Mouse (Mus musculus): ENCODE measurements around the gene Gm13694.
"Not testable (repeated sequence)": the region's sequence is repeated elsewhere in the genome, so short reads cannot be mapped to it uniquely, and the experiment has no call there.

The Gm13694 gene

GRCm38 (mm10) chr2:83978633-83979032 lies at the start of gene Gm13694:
Gene Gm13694 (plus strand): TSS chr2:83978933.
- not testable (repeated sequence) for DNase-seq

- no peak for DNase-seq
These were observed 49.1 kb upstream of the Gm13694 start for GRCm38 (mm10) chr2:83929478-83930088.

- peak; percentile 77 to 83 for DNase-seq
These were observed 37.8 kb upstream of the Gm13694 start, which contains the start of gene Zswim2 for GRCm38 (mm10) chr2:83940931-83941361. Gene Zswim2 (minus strand): TSS chr2:83941228.

GRCm38 (mm10) chr2:83941378-83941777 lies 37.4 kb upstream of the Gm13694 start:
- DNase-seq = no peak

- DNase-seq = no peak
These were observed 36.9 kb upstream of the Gm13694 start for GRCm38 (mm10) chr2:83941792-83942191.

GRCm38 (mm10) chr2:83955393-83955792 lies 23.3 kb upstream of the Gm13694 start, which contains the start of gene Gm13698:
Gene Gm13698 (plus strand): TSS chr2:83955693.
- not testable (repeated sequence) for DNase-seq

GRCm38 (mm10) chr2:83961203-83961602 lies 17.5 kb upstream of the Gm13694 start, which contains the start of gene Gm13693:
Gene Gm13693 (plus strand): TSS chr2:83961503.
- DNase-seq = not testable (repeated sequence)

- DNase-seq = not testable (repeated sequence)
These were observed 11.7 kb upstream of the Gm13694 start, which contains the start of gene Gm13695 for GRCm38 (mm10) chr2:83967013-83967412. Gene Gm13695 (plus strand): TSS chr2:83967313.

- DNase-seq = not testable (repeated sequence)
These were observed 5.9 kb upstream of the Gm13694 start, which contains the start of gene Gm13696 for GRCm38 (mm10) chr2:83972823-83973222. Gene Gm13696 (plus strand): TSS chr2:83973123.

- not testable (repeated sequence) for DNase-seq
These were observed 5.7 kb downstream of the Gm13694 start, which contains the start of gene Gm13697 for GRCm38 (mm10) chr2:83984443-83984842. Gene Gm13697 (plus strand): TSS chr2:83984743.

GRCm38 (mm10) chr2:83990253-83990652 lies 11.5 kb downstream of the Gm13694 start, which contains the start of gene Gm13691:
Gene Gm13691 (plus strand): TSS chr2:83990553.
- DNase-seq = not testable (repeated sequence)

- DNase-seq = not testable (repeated sequence)
These were observed 15.0 kb downstream of the Gm13694 start for GRCm38 (mm10) chr2:83993639-83994255.

GRCm38 (mm10) chr2:83994526-83994925 lies 15.8 kb downstream of the Gm13694 start:
- DNase-seq = not testable (repeated sequence)

GRCm38 (mm10) chr2:84008913-84009312 lies 30.2 kb downstream of the Gm13694 start:
- peak; percentile 70 to 77 for DNase-seq

GRCm38 (mm10) chr2:84009818-84010217 lies 31.1 kb downstream of the Gm13694 start:
- DNase-seq = no peak

GRCm38 (mm10) chr2:84014572-84014971 lies 35.8 kb downstream of the Gm13694 start:
- no peak for DNase-seq

GRCm38 (mm10) chr2:84016291-84016690 lies 37.6 kb downstream of the Gm13694 start:
- not testable (repeated sequence) for DNase-seq

- peak in 1 of 2 experiments; percentile 9 for DNase-seq
These were observed 39.6 kb downstream of the Gm13694 start for GRCm38 (mm10) chr2:84018330-84018729.

- no peak for DNase-seq
These were observed 41.0 kb downstream of the Gm13694 start for GRCm38 (mm10) chr2:84019519-84020305.

- no peak for DNase-seq
These were observed 43.2 kb downstream of the Gm13694 start for GRCm38 (mm10) chr2:84021930-84022329.

- DNase-seq = no peak
These were observed 44.2 kb downstream of the Gm13694 start for GRCm38 (mm10) chr2:84022905-84023304.

GRCm38 (mm10) chr2:84023319-84023718 lies 44.6 kb downstream of the Gm13694 start:
- DNase-seq = no peak

GRCm38 (mm10) chr2:84025217-84025616 lies 46.5 kb downstream of the Gm13694 start:
- DNase-seq = peak; percentile 10 to 12

Data from cerebellum, postnatal 10 days (tissue).